Mouse (Mus musculus) C2C12 (cell line): ENCODE measurements around the gene Fem1a.

ENCODE experiments used
- CTCF ChIP-seq: IDR thresholded peaks from one replicate; pipeline ENCODE4 v1.5.1; 2011; ENCODE audit not compliant: control insufficient read depth, insufficient read depth, insufficient read length
- MAX ChIP-seq: IDR thresholded peaks from one replicate; pipeline ENCODE4 v1.6.1; 2011; ENCODE audit warnings: mild to moderate bottlenecking, control low read depth
- USF1 ChIP-seq: IDR thresholded peaks from one replicate; pipeline ENCODE4 v1.6.1; 2011; ENCODE audit warnings: low read depth, mild to moderate bottlenecking, control low read depth, moderate library complexity

DNA sequence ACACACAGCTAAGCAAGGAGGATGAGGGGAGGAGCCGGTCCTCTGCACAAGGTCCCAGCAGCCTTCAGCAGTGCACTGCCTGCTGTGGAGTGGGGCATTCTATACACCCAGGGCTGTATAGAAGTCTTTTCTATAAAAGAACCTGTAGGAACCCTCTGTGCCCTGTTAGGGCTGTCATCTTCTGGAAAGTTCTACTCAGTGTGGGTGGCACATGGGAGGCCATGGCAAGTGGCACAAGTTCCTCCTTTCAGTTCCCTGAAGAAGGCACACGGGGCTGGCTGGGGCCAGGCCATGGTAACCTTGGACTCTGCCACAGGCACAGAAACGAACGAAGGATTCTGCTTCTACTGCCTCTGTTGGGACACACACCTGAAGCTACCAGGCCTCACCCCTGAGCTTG is 8.4 kb downstream of the Fem1a start:
- no peak for TF ChIP-seq MAX
- TF ChIP-seq CTCF: no peak
- TF ChIP-seq USF1: no peak
